ENCODE assay signal across 7 mouse cellular contexts in the genomic region with DNA sequence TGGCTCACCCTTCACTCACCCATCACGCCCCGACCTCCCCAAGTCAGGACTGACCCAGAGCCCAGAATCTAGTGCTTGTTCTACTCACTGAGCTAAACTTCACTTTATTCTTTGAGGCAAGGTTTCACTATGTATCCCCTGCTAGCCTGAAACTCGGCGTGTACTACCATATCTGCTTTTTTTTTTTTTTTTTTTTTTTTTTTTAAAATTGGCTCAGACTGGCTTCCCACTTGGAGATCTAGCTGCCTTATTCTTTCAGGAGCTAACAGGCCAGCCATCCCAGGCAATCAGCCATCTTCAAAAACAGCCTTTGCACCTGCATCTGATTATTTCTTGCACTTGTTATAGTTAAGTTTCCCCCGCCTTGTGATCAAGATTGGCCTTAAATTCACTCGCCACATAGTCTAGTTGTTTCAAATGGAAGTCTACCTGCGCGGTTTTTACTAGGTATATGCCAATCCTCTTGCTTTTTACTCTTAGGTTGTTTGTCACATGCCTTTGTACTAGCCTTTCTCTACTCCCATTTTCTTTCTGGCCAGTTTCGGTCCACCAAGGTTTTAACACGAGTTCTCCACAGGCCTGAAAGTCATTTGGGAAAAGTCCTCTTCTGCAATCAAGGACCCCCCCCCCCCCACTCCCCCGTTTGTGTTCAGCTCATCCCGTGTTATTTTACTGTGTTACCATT. TPM values are rescaled to one million over a fixed set of nuclear protein-coding genes. Genes with fewer than 3 reads are reported as not detected.
DNase-seq lines count a peak whose midpoint lies in the region; ATAC-seq lines count a peak whose summit lies in the region.

No protein-coding gene starts in this region.

- no peak for DNase-seq in neural tube, embryonic 11.5 days (ENCODE audit: low spot score)
- DNase-seq in neural tube, embryonic 10.5 days (ENCODE audit: extremely low spot score, low spot score): no peak
- DNase-seq in embryonic facial prominence, embryonic 11.5 days (ENCODE audit: low spot score): peak; percentile 33
- no peak for DNase-seq in intestine, embryonic 14.5 days (ENCODE audit: low spot score)
- DNase-seq in adrenal gland, postnatal 25 days: no peak
- no peak for DNase-seq in frontal cortex, postnatal 14 days (ENCODE audit: low spot score in 2 of 2)

- no peaks in the 10 kb centered on the region for H3K27me3 ChIP-seq in neural tube, embryonic 11.5 days (ENCODE audit: control insufficient read depth, insufficient read depth, low read length)
- H3K27me3 ChIP-seq in embryonic facial prominence, embryonic 11.5 days (ENCODE audit: control insufficient read depth, insufficient read depth, low read length): no peaks in the 10 kb centered on the region
- no peaks in the 10 kb centered on the region for H3K27me3 ChIP-seq in intestine, embryonic 14.5 days (replicated peaks; ENCODE audit: control insufficient read depth, insufficient read depth, low read length)
- no peaks in the 10 kb centered on the region for H3K27me3 ChIP-seq in neural tube, embryonic 15.5 days (replicated peaks)

- H3K4me1 ChIP-seq in neural tube, embryonic 11.5 days (ENCODE audit: control insufficient read depth, insufficient read depth, low read length): peaks cover 6% of the 10 kb centered on the region; the same call in 1 of the 2 replicates
- H3K4me1 ChIP-seq in embryonic facial prominence, embryonic 11.5 days (ENCODE audit: control insufficient read depth, insufficient read depth, low read length): no peaks in the 10 kb centered on the region; the same call in 1 of the 2 replicates
- H3K4me1 ChIP-seq in intestine, embryonic 14.5 days (replicated peaks; ENCODE audit: control insufficient read depth, insufficient read depth, low read length): peaks cover 8% of the 10 kb centered on the region; the same call in 1 of the 2 replicates
- H3K4me1 ChIP-seq in neural tube, embryonic 15.5 days: peaks cover 10% of the 10 kb centered on the region

- H3K4me2 ChIP-seq in neural tube, embryonic 11.5 days (ENCODE audit: low read depth): peak overlapping the region; percentile 68
- peak overlapping the region; percentile 34 for H3K4me2 ChIP-seq in embryonic facial prominence, embryonic 11.5 days (ENCODE audit: low read depth, low read length)
- H3K4me2 ChIP-seq in intestine, embryonic 14.5 days (ENCODE audit: low read length): peak overlapping the region; percentile 77
- peak overlapping the region; percentile 74 for H3K4me2 ChIP-seq in neural tube, embryonic 15.5 days

- no peaks in the 10 kb centered on the region for H3K9me3 ChIP-seq in neural tube, embryonic 11.5 days (ENCODE audit: control insufficient read depth, low read length)
- H3K9me3 ChIP-seq in embryonic facial prominence, embryonic 11.5 days (replicated peaks; ENCODE audit: control insufficient read depth, low read length): no peaks in the 10 kb centered on the region
- no peaks in the 10 kb centered on the region for H3K9me3 ChIP-seq in intestine, embryonic 14.5 days (ENCODE audit: control insufficient read depth, low read length)
- H3K9me3 ChIP-seq in neural tube, embryonic 15.5 days (replicated peaks): no peaks in the 10 kb centered on the region

- H3K9ac ChIP-seq in neural tube, embryonic 11.5 days (ENCODE audit: low read length): peak overlapping the region; percentile 61
- peak overlapping the region; percentile 54 for H3K9ac ChIP-seq in embryonic facial prominence, embryonic 11.5 days (replicated peaks; ENCODE audit: low read length)
- H3K9ac ChIP-seq in intestine, embryonic 14.5 days (ENCODE audit: low read length): peak overlapping the region; percentile 63
- peak overlapping the region; percentile 75 for H3K9ac ChIP-seq in neural tube, embryonic 15.5 days (replicated peaks)

- WGBS in neural tube, embryonic 11.5 days: 39% methylated on average over 12 of the region's 12 CpGs
- 31% methylated on average over 12 of the region's 12 CpGs for WGBS in embryonic facial prominence, embryonic 11.5 days
- 34% methylated on average over 12 of the region's 12 CpGs for WGBS in intestine, embryonic 14.5 days
- 35% methylated on average over 12 of the region's 12 CpGs for WGBS in neural tube, embryonic 15.5 days

- peak overlapping the region; percentile 84 for H3K4me3 ChIP-seq in neural tube, embryonic 11.5 days (ENCODE audit: low read depth, low read length)
- H3K4me3 ChIP-seq in embryonic facial prominence, embryonic 11.5 days (ENCODE audit: low read depth, low read length): peak overlapping the region; percentile 87
- H3K4me3 ChIP-seq in intestine, embryonic 14.5 days (ENCODE audit: low read depth, low read length): peak overlapping the region; percentile 79
- H3K4me3 ChIP-seq in neural tube, embryonic 15.5 days (replicated peaks): peak overlapping the region; percentile 96

- H3K27ac ChIP-seq in neural tube, embryonic 11.5 days (ENCODE audit: low read depth, low read length): no peak overlapping the region
- H3K27ac ChIP-seq in embryonic facial prominence, embryonic 11.5 days (replicated peaks; ENCODE audit: low read depth, low read length): no peak overlapping the region; the same call in 1 of the 2 replicates
- H3K27ac ChIP-seq in intestine, embryonic 14.5 days (ENCODE audit: low read depth): peak overlapping the region; percentile 93; the same call in 1 of the 2 replicates
- peak overlapping the region; percentile 92 for H3K27ac ChIP-seq in neural tube, embryonic 15.5 days (replicated peaks)

- no peaks in the 10 kb centered on the region for H3K36me3 ChIP-seq in neural tube, embryonic 11.5 days (ENCODE audit: control insufficient read depth, insufficient read depth, low read length)
- no peaks in the 10 kb centered on the region for H3K36me3 ChIP-seq in embryonic facial prominence, embryonic 11.5 days (replicated peaks; ENCODE audit: control insufficient read depth, insufficient read depth, low read depth, low read length)
- H3K36me3 ChIP-seq in intestine, embryonic 14.5 days (ENCODE audit: control insufficient read depth, insufficient read depth, low read length): no peaks in the 10 kb centered on the region
- H3K36me3 ChIP-seq in neural tube, embryonic 15.5 days: no peaks in the 10 kb centered on the region

- no peak for ATAC-seq in neural tube, embryonic 11.5 days (ENCODE audit: insufficient read depth, low FRiP score, low TSS enrichment)
- no peak for ATAC-seq in embryonic facial prominence, embryonic 11.5 days (replicated peaks; ENCODE audit: insufficient number of reproducible peaks, low FRiP score, low TSS enrichment, low read depth)
- ATAC-seq in intestine, embryonic 14.5 days (replicated peaks; ENCODE audit: low FRiP score, low TSS enrichment, low read depth): no peak
- ATAC-seq in neural tube, embryonic 15.5 days (ENCODE audit: low FRiP score): no peak

RNA-seq across cellular contexts. Expression of a gene that starts 0.8 kb away (rescaled TPM):
- polyA plus RNA-seq in neural tube, embryonic 11.5 days (2014; fragmentation: Nextera tagmentation; extraction: Ambion mirVana): 19.8 and 22.0 TPM in 2 replicates
- polyA plus RNA-seq in embryonic facial prominence, embryonic 11.5 days (2014; fragmentation: Nextera tagmentation; extraction: Ambion mirVana): 18.8 and 22.1 TPM in 2 replicates
- 11.7 and 12.0 TPM in 2 replicates for polyA plus RNA-seq in intestine, embryonic 14.5 days (2014; fragmentation: Nextera tagmentation; extraction: Ambion mirVana)
- 8.4 and 11.3 TPM in 2 replicates for polyA plus RNA-seq in neural tube, embryonic 15.5 days (2015; fragmentation: Nextera tagmentation; extraction: Ambion mirVana)
- total RNA-seq in adrenal gland, postnatal 25 days (2021): 11.4 and 12.2 TPM in 2 replicates

RNA-seq across cellular contexts. Expression of a gene that starts 1.0 kb away (rescaled TPM):
- polyA plus RNA-seq in neural tube, embryonic 11.5 days (2014; fragmentation: Nextera tagmentation; extraction: Ambion mirVana): 22.2 and 24.5 TPM in 2 replicates
- polyA plus RNA-seq in embryonic facial prominence, embryonic 11.5 days (2014; fragmentation: Nextera tagmentation; extraction: Ambion mirVana): 13.3 and 15.7 TPM in 2 replicates
- 16.0 and 16.7 TPM in 2 replicates for polyA plus RNA-seq in intestine, embryonic 14.5 days (2014; fragmentation: Nextera tagmentation; extraction: Ambion mirVana)
- 21.1 and 23.8 TPM in 2 replicates for polyA plus RNA-seq in neural tube, embryonic 15.5 days (2015; fragmentation: Nextera tagmentation; extraction: Ambion mirVana)
- total RNA-seq in adrenal gland, postnatal 25 days (2021): 14.4 and 15.1 TPM in 2 replicates

Comparison
In these comparisons a context has a peak if more than half of its experiments do, and no peak if none do; other contexts are left out.
1. H3K27ac ChIP-seq: peak in intestine, embryonic 14.5 days (single experiment) and neural tube, embryonic 15.5 days (single experiment); none in neural tube, embryonic 11.5 days (single experiment) and embryonic facial prominence, embryonic 11.5 days (single experiment).
2. Peak in every context shown above with its lines, with median percentiles within 50 percentile points of each other: H3K4me2 ChIP-seq, H3K4me3 ChIP-seq and H3K9ac ChIP-seq.